Mouse (Mus musculus) embryonic facial prominence, embryonic 13.5 days (tissue): ENCODE measurements around the gene Cdca7. TPM values are rescaled to one million over a fixed set of nuclear protein-coding genes. Genes with fewer than 3 reads are reported as not detected.

ENCODE experiments used
- ATAC-seq: fragments of 200-750 bp; cut with Nextera tagmentation; 2 replicates; pipeline ENCODE4 v1.8.0; 2017; ENCODE audit warnings: low read depth; ENCODE audit not compliant: insufficient number of reproducible peaks, insufficient read depth, low FRiP score, low TSS enrichment
- H3K27ac ChIP-seq: fragments of 300-500 bp; sonication (generic); 2 replicates; pipeline ENCODE4 v1.5.1; 2015; ENCODE audit warnings: moderate library complexity, mild to moderate bottlenecking, inconsistent platforms
- H3K27me3 ChIP-seq: fragments of 300-500 bp; sonication (generic); 2 replicates; pipeline ENCODE4 v1.6.1; 2015; ENCODE audit warnings: mild to moderate bottlenecking, inconsistent platforms
- H3K36me3 ChIP-seq: fragments of 300-500 bp; sonication (generic); 2 replicates; pipeline ENCODE4 v1.6.1; 2015; ENCODE audit warnings: mild to moderate bottlenecking, inconsistent platforms
- H3K4me1 ChIP-seq: fragments of 300-500 bp; sonication (generic); 2 replicates; pipeline ENCODE4 v1.6.1; 2015; ENCODE audit warnings: inconsistent platforms
- H3K4me2 ChIP-seq: fragments of 300-500 bp; sonication (generic); 2 replicates; pipeline ENCODE4 v1.6.1; 2015; ENCODE audit warnings: moderate library complexity, mild to moderate bottlenecking, inconsistent platforms
- H3K4me3 ChIP-seq: fragments of 300-500 bp; sonication (generic); 2 replicates; pipeline ENCODE4 v1.5.1; 2015; ENCODE audit warnings: mild to moderate bottlenecking, inconsistent platforms
- H3K9ac ChIP-seq: fragments of 300-500 bp; sonication (generic); 2 replicates; pipeline ENCODE4 v1.6.1; 2015; ENCODE audit warnings: mild to moderate bottlenecking, inconsistent platforms
- H3K9me3 ChIP-seq: fragments of 300-500 bp; sonication (generic); 2 replicates; pipeline ENCODE4 v1.6.1; 2016; ENCODE audit warnings: inconsistent platforms
- WGBS: fragments of 180-500 bp; shearing (Covaris S2); methylation state at CpG from one replicate; pipeline ENCODE4 v1.1.7; 2015; ENCODE audit warnings: mixed read lengths; 5-methylcytosine and 5-hydroxymethylcytosine counted together
- polyA plus RNA-seq: library from polyadenylated mRNA; unstranded; fragments of >200 nt; fragmentation: Nextera tagmentation; extraction: Ambion mirVana; gene quantifications from 2 replicates; pipeline ENCODE4 v1.2.1, GENCODE M21; 2015

Gene Cdca7
- polyA plus RNA-seq, 1 experiment from 2014 or later = 159 TPM

DNA sequence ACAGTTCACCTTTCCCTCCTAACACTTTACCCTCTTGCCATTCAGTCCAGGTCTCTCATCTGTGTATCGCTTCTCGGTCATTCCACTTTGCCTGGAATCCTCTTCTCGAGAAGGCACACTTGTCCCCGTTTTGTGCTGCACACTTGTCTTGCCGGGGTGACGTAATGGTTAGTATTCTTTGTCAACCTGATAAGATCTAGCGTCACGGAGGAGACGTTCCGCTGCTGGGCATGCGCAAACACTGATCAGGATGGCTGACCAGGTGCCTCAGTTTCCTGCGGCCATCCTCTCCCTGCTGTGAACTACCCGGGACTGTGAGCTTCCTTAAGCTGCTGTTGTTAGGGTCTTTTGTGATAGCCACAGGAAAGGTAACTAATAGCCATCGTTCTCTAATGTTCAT is 17.1 kb downstream of the Cdca7 start:
- Histone ChIP-seq H3K4me2 (no peak overlapping the region), H3K4me1 (peaks cover 6% of the 10 kb centered on the region), H3K27ac (no peak overlapping the region), H3K9me3 (no peaks in the 10 kb centered on the region), H3K36me3 (no peaks in the 10 kb centered on the region), H3K9ac (no peak overlapping the region), H3K27me3 (peaks cover 7% of the 10 kb centered on the region), H3K4me3 (no peak overlapping the region)
- ATAC-seq = no peak
- 46% methylated on average over 14 of the region's 14 CpGs for WGBS

DNA sequence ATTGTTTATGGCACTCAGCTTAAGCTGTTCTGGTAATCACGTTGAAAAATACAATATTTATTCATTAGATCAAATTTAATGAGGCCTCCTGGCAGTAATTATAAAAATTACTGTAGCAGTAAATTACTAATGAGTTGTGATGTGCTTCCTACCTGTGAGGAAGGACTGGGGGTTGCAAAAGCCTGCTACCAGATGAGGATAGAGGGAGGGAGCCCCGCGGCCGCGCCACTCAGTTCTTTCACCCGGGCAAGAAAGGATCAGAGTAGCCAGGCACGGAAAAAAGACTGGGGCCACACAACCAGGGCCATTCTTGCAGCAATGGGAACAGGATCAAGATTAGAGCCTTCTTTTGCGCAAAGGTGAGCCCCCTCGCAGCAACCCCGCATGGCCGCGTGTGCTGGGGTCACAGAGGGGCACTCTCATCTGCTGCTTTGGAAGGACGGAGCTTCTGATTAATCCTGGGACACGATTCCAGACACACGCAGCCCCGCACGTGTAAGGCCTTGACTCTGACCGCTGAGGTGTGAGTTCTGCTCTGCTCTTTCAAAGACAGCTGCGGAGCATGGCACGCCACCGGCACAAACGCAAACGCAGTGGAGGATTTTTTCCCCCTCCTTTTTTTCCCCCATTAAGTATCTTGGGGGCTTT is 23.2 kb downstream of the Cdca7 start:
- H3K27me3 ChIP-seq = peaks cover 22% of the 10 kb centered on the region
- H3K27ac ChIP-seq = no peak overlapping the region
- ATAC-seq = no peak
- H3K9me3 ChIP-seq = no peaks in the 10 kb centered on the region
- H3K36me3 ChIP-seq = no peaks in the 10 kb centered on the region
- peak overlapping the region; percentile 32 for H3K4me3 ChIP-seq
- H3K9ac ChIP-seq = peak overlapping the region; percentile 63
- peak overlapping the region; percentile 58 for H3K4me2 ChIP-seq
- WGBS = 4% methylated on average over 23 of the region's 23 CpGs
- peaks cover 10% of the 10 kb centered on the region for H3K4me1 ChIP-seq

DNA sequence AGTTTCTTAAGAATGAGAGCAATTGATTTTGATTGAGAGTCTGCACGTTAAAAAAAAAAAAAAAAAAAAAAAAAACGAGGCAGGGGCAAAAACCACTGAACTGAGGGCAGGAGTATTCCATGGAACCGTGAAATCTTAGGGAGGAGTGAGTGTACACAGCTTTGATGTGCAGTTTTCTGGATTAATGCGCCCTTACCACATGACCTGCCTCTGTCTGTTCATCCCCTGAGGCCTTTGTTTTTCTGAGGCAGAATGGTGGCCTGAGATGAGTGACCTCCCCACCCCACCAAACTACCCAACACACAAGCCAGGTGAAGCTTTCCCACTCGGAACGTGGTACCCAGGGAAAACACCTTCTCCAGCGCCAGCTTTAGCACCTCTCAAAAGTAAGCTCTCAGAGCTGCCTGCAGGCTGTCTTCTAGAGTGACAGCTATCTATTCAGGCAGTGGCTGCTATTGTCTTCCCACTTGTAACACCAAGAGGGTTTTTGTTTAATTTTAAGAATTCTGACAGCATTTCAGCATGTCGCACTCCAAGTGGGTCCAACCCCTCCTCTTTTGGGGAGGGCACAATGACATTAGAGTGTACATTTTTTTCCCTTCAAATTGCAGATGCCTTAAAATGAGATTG is 23.9 kb downstream of the Cdca7 start:
- Histone ChIP-seq H3K4me2 (peak overlapping the region; percentile 58), H3K36me3 (no peaks in the 10 kb centered on the region), H3K27me3 (peaks cover 22% of the 10 kb centered on the region), H3K4me3 (0 out of 2 replicates have a peak overlapping the region, but pooled peaks have one; percentile 32), H3K27ac (no peak overlapping the region), H3K9me3 (no peaks in the 10 kb centered on the region), H3K9ac (no peak overlapping the region), H3K4me1 (peaks cover 10% of the 10 kb centered on the region)
- 20% methylated on average over 8 of the region's 8 CpGs for WGBS
- ATAC-seq = no peak

GRCm38 (mm10) chr2:72502041-72502813 is 26.3 kb downstream of the Cdca7 start:
- H3K36me3 ChIP-seq = no peaks in the 10 kb centered on the region
- no peak overlapping the region for H3K27ac ChIP-seq
- peaks cover 22% of the 10 kb centered on the region for H3K27me3 ChIP-seq
- WGBS = 85% methylated on average over 16 of the region's 16 CpGs
- H3K9ac ChIP-seq = no peak overlapping the region
- no peak overlapping the region for H3K4me2 ChIP-seq
- H3K4me3 ChIP-seq = no peak overlapping the region
- H3K9me3 ChIP-seq = no peaks in the 10 kb centered on the region
- ATAC-seq = no peak
- peaks cover 10% of the 10 kb centered on the region for H3K4me1 ChIP-seq

GRCm38 (mm10) chr2:72503646-72504045 is 27.7 kb downstream of the Cdca7 start:
- H3K9me3 ChIP-seq = no peaks in the 10 kb centered on the region
- peaks cover 10% of the 10 kb centered on the region for H3K4me1 ChIP-seq
- no peak overlapping the region for H3K27ac ChIP-seq
- ATAC-seq = no peak
- H3K9ac ChIP-seq = no peak overlapping the region
- peaks cover 9% of the 10 kb centered on the region for H3K27me3 ChIP-seq
- no peak overlapping the region for H3K4me2 ChIP-seq
- WGBS = 48% methylated on average over 9 of the region's 9 CpGs
- no peak overlapping the region for H3K4me3 ChIP-seq
- no peaks in the 10 kb centered on the region for H3K36me3 ChIP-seq

- Histone ChIP-seq H3K4me2 (no peak overlapping the region), H3K4me3 (no peak overlapping the region), H3K9ac (no peak overlapping the region), H3K9me3 (no peaks in the 10 kb centered on the region), H3K27ac (no peak overlapping the region), H3K36me3 (no peaks in the 10 kb centered on the region), H3K27me3 (no peaks in the 10 kb centered on the region), H3K4me1 (no peaks in the 10 kb centered on the region)
- ATAC-seq = no peak
- WGBS = 60% methylated on average over 18 of the region's 18 CpGs
Observed at GRCm38 (mm10) chr2:72507855-72508635, 32.1 kb downstream of the Cdca7 start.

GRCm38 (mm10) chr2:72508891-72509290 is 32.9 kb downstream of the Cdca7 start:
- no peak for ATAC-seq
- Histone ChIP-seq H3K27me3 (no peaks in the 10 kb centered on the region), H3K9ac (no peak overlapping the region), H3K4me1 (no peaks in the 10 kb centered on the region), H3K4me3 (no peak overlapping the region), H3K4me2 (no peak overlapping the region), H3K27ac (no peak overlapping the region), H3K36me3 (no peaks in the 10 kb centered on the region), H3K9me3 (no peaks in the 10 kb centered on the region)
- 83% methylated on average over 8 of the region's 8 CpGs for WGBS

GRCm38 (mm10) chr2:72515526-72515925 is 39.6 kb downstream of the Cdca7 start:
- H3K36me3 ChIP-seq = no peaks in the 10 kb centered on the region
- H3K9me3 ChIP-seq = no peaks in the 10 kb centered on the region
- peaks cover 18% of the 10 kb centered on the region for H3K4me1 ChIP-seq
- H3K4me2 ChIP-seq = no peak overlapping the region
- no peak overlapping the region for H3K9ac ChIP-seq
- ATAC-seq = no peak
- H3K27ac ChIP-seq = no peak overlapping the region
- 49% methylated on average over 7 of the region's 7 CpGs for WGBS
- H3K27me3 ChIP-seq = peaks cover 28% of the 10 kb centered on the region
- H3K4me3 ChIP-seq = no peak overlapping the region

DNA sequence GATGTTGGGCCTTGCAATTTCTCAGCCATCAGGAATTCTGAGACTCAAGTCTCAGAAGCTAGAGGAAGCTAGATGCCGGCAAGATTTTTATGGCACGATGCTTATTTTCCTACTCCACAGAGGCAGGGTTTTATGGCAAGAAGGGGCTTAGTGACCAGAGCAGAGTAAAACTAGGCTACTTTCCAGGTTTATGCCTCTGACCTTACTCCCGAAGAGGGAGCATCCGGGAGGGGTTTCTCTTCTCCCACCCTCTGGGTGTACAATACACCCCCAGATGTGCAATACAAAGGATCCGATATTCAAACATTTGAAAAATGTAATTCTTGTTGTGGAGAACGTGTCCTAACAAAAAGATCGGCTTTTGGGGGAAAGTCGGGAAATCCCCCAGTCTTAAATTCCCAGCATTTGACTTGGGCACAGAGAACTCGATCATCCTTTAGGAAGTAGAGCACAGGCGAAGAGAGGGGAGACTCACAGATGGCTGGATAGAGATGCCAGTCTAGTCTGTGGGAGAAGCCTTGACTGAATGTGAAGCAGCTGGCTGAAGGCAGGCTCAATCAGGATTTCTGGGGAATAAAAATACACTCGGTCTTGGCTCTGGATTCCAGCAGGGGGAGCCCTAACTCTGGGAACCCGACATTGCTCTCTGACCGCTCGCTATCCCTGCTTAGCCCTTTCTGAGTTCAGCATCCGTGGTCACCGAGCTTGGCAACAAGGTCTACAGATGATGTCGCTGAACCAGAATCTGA is 40.2 kb downstream of the Cdca7 start:
- no peak for ATAC-seq
- no peak overlapping the region for H3K27ac ChIP-seq
- no peaks in the 10 kb centered on the region for H3K36me3 ChIP-seq
- H3K4me1 ChIP-seq = peaks cover 18% of the 10 kb centered on the region
- peak overlapping the region; percentile 12; the same call in 1 of the 2 replicates for H3K9ac ChIP-seq
- H3K9me3 ChIP-seq = no peaks in the 10 kb centered on the region
- peaks cover 28% of the 10 kb centered on the region for H3K27me3 ChIP-seq
- H3K4me2 ChIP-seq = peak overlapping the region; percentile 47
- no peak overlapping the region for H3K4me3 ChIP-seq
- WGBS = 13% methylated on average over 17 of the region's 17 CpGs

DNA sequence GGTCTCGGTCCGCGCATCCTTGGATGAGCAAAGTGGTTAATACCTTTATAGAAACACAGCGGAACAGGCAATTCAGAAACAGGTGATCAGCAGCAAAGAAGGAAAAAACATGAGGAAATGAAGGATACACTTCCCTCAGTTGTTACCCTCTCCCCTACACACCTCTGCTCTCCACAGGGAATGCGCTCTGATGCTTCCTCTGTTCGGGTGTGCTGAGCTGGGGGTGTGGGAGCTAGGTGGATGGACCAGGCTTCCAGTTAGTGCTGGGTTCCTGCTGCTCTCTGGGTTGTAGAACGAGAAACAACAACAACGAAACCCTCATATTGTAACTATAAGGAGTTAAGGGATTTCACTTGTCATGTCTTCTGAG is 40.7 kb downstream of the Cdca7 start:
- no peak for ATAC-seq
- Histone ChIP-seq H3K27me3 (peaks cover 28% of the 10 kb centered on the region), H3K9ac (peak overlapping the region; percentile 12; the same call in 1 of the 2 replicates), H3K36me3 (no peaks in the 10 kb centered on the region), H3K9me3 (no peaks in the 10 kb centered on the region), H3K4me2 (peak overlapping the region; percentile 47), H3K4me1 (peaks cover 18% of the 10 kb centered on the region), H3K4me3 (no peak overlapping the region), H3K27ac (no peak overlapping the region)
- 28% methylated on average over 8 of the region's 8 CpGs for WGBS

DNA sequence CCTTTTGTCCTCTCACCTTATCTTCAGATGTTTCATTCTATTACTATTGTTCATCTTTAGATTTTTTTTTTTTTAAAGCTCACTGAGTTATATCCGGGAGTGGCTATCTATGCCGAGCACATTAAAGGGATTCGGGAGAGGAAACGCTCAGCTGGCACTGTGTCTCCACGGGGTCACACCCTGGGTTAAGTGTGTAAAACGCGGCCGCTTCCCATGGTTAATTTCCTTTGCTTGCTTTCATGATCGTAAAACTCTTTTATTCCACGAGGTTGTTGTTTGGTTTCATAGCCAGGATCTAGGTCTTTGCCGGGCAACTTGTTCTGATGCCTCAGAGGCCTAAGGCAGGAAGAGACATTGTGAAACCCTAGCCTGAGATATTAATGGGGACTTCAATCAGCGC is 48.1 kb downstream of the Cdca7 start:
- Histone ChIP-seq H3K27me3 (peaks cover 2% of the 10 kb centered on the region; the same call in 1 of the 2 replicates), H3K36me3 (no peaks in the 10 kb centered on the region), H3K4me1 (peaks cover 20% of the 10 kb centered on the region), H3K27ac (no peak overlapping the region), H3K9ac (no peak overlapping the region), H3K4me3 (no peak overlapping the region), H3K9me3 (no peaks in the 10 kb centered on the region), H3K4me2 (no peak overlapping the region)
- 55% methylated on average over 12 of the region's 12 CpGs for WGBS
- ATAC-seq = no peak
